Mouse (Mus musculus) liver, embryonic 14.5 days (tissue): ENCODE data around the gene Cbr1. TPM values are rescaled to one million over a fixed set of nuclear protein-coding genes. Genes with fewer than 3 reads are reported as not detected.

ENCODE experiments used
- ATAC-seq: fragments of 200-750 bp; cut with Nextera tagmentation; 2 replicates; pipeline ENCODE4 v1.8.0; 2017; ENCODE audit warnings: moderate number of reproducible peaks, mild to moderate bottlenecking, moderate library complexity; ENCODE audit not compliant: insufficient read depth
- DNase-seq, 3 experiments: peaks; one replicate each; pipeline ENCODE4 v3.0.0-alpha.2; 2012 to 2013; ENCODE audit warnings: low read depth in 3 of 3, low spot score in 3 of 3
- H3K27ac ChIP-seq: fragments of 300-500 bp; sonication (generic); 2 replicates; pipeline ENCODE4 v1.5.1; 2014; ENCODE audit warnings: moderate library complexity, mild to moderate bottlenecking, control low read depth, inconsistent platforms
- H3K27me3 ChIP-seq: fragments of 300-500 bp; sonication (generic); 2 replicates; pipeline ENCODE4 v1.6.1; 2014; ENCODE audit warnings: mild to moderate bottlenecking, low read length, moderate library complexity; ENCODE audit not compliant: control insufficient read depth, insufficient read depth
- H3K36me3 ChIP-seq: fragments of 300-500 bp; sonication (generic); replicated peaks from 2 replicates; pipeline ENCODE4 v1.6.1; 2014; ENCODE audit warnings: low read depth; ENCODE audit not compliant: control insufficient read depth, insufficient read depth
- H3K4me1 ChIP-seq, 2 experiments: fragments of 200-500 bp in 1 of 2; fragments of 300-500 bp in 1 of 2; sonication (generic) in 1 of 2; replicated peaks; 2 replicates each; pipeline ENCODE4 v1.6.1; 2012 to 2014; ENCODE audit warnings: antibody characterized with exemption in 1 of 2, inconsistent platforms in 1 of 2, low read length in 1 of 2; ENCODE audit not compliant: control insufficient read depth in 2 of 2, insufficient read depth in 2 of 2
- H3K4me2 ChIP-seq: fragments of 300-500 bp; sonication (generic); 2 replicates; pipeline ENCODE4 v1.6.1; 2014; ENCODE audit warnings: low read depth, mild to moderate bottlenecking, control low read depth, moderate library complexity
- H3K4me3 ChIP-seq, 2 experiments: fragments of 200-500 bp in 1 of 2; fragments of 300-500 bp in 1 of 2; sonication (generic) in 1 of 2; 2 replicates each; pipeline ENCODE4 v1.5.1; 2012 to 2014; ENCODE audit warnings: low read depth in 2 of 2, low read length in 2 of 2, mild to moderate bottlenecking in 2 of 2, control low read depth in 1 of 2, inconsistent platforms in 1 of 2, moderate library complexity in 1 of 2; ENCODE audit not compliant: insufficient read depth in 1 of 2
- H3K9ac ChIP-seq: fragments of 300-500 bp; sonication (generic); replicated peaks from 2 replicates; pipeline ENCODE4 v1.6.1; 2014; ENCODE audit warnings: mild to moderate bottlenecking, control low read depth, moderate library complexity
- H3K9me3 ChIP-seq: fragments of 300-500 bp; sonication (generic); 2 replicates; pipeline ENCODE4 v1.6.1; 2016; ENCODE audit warnings: low read length, mixed read lengths; ENCODE audit not compliant: control insufficient read depth
- CTCF ChIP-seq: IDR thresholded peaks from 2 replicates; pipeline ENCODE4 v1.5.1; 2016; ENCODE audit warnings: antibody characterized with exemption, low read depth, control low read depth
- EP300 ChIP-seq: IDR thresholded peaks from 2 replicates; pipeline ENCODE4 v1.6.1; 2016; ENCODE audit warnings: antibody characterized with exemption, low read depth
- WGBS: fragments of 180-500 bp; shearing (Covaris S2); extraction: QIAGEN DNeasy Blood & Tissue Kit; methylation state at CpG from one replicate; pipeline ENCODE4 v1.1.7; 2014; ENCODE audit not compliant: insufficient replicate concordance; 5-methylcytosine and 5-hydroxymethylcytosine counted together
- polyA plus RNA-seq, 2 experiments: library from polyadenylated mRNA; depleted of rRNA in 1 of 2; stranded (reverse) in 1 of 2; unstranded in 1 of 2; fragments of >200 nt; fragmentation: Nextera tagmentation in 1 of 2; extraction: Ambion mirVana in 1 of 2; gene quantifications; 2 replicates each; pipeline versions ENCODE4 v1.2.1 to v1.2.3; 2012 to 2014

Cbr1 gene
- polyA plus RNA-seq (2012; rRNA removed) = 15.0 and 19.3 TPM in 2 replicates
- 15.2 and 16.9 TPM in 2 replicates for polyA plus RNA-seq (2014; fragmentation: Nextera tagmentation; extraction: Ambion mirVana)

GRCm38 (mm10) chr16:93605553-93605952 lies at the start of gene Cbr1:
TSS of gene Cbr1 (plus strand) at chr16:93605853.
- Histone ChIP-seq H3K27me3 (no peaks in the 10 kb centered on the region; the same call in 1 of the 2 replicates), H3K36me3 (no peaks in the 10 kb centered on the region), H3K9ac (peak within 1 kb of the TSS; percentile 75), H3K27ac (no peak within 1 kb of the TSS), H3K4me2 (peak within 1 kb of the TSS; percentile 97), H3K4me1 (peaks cover 6 to 14% of the 10 kb centered on the region in 2 experiments), H3K4me3 (peak within 1 kb of the TSS; percentile 69 to 83; a peak in 3 of 4 replicates), H3K9me3 (no peaks in the 10 kb centered on the region)
- DNase-seq (no peak), ATAC-seq (no peak)
- TF ChIP-seq EP300 = no peak
- WGBS = 70% methylated on average over 4 of the region's 4 CpGs

- DNase-seq (no peak), ATAC-seq (no peak)
- Histone ChIP-seq H3K9me3 (no peaks in the 10 kb centered on the region), H3K9ac (no peak overlapping the region), H3K27ac (no peak overlapping the region), H3K4me2 (no peak overlapping the region), H3K27me3 (no peaks in the 10 kb centered on the region), H3K4me1 (no peaks in the 10 kb centered on the region), H3K4me3 (no peak overlapping the region), H3K36me3 (no peaks in the 10 kb centered on the region)
- TF ChIP-seq EP300 (no peak), CTCF (no peak)
- 57% methylated on average over 8 of the region's 8 CpGs for WGBS
Measured at GRCm38 (mm10) chr16:93557646-93558045, 48.0 kb upstream of the Cbr1 start.

DNA sequence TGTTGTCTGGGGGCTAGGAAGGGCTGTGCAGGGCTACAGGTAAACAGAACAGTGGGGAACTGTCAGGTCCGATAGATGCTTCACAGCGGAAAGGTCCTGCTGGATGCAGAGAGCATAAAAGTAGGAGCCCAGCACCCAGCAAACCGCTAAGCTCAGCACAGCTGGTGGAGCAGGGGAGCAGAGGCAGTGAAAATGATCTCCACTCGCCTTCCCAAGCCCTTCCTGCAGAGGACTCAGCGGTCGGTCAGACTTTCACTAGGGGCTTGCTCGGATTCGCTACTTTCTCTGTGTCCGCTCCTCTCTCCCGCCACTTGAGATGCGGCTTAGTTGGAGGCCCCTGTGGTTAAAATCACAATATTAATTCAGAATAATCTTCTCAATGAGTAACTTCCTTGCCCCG lies 47.2 kb upstream of the Cbr1 start:
- Histone ChIP-seq H3K9ac (no peak overlapping the region), H3K9me3 (no peaks in the 10 kb centered on the region), H3K27me3 (no peaks in the 10 kb centered on the region), H3K4me2 (no peak overlapping the region), H3K4me3 (no peak overlapping the region), H3K27ac (no peak overlapping the region), H3K4me1 (no peaks in the 10 kb centered on the region), H3K36me3 (no peaks in the 10 kb centered on the region)
- DNase-seq (no peak), ATAC-seq (no peak)
- 35% methylated on average over 12 of the region's 12 CpGs for WGBS
- TF ChIP-seq EP300 (no peak), CTCF (no peak)

GRCm38 (mm10) chr16:93572383-93572782 lies 33.3 kb upstream of the Cbr1 start:
- WGBS = 68% methylated on average over 6 of the region's 6 CpGs
- Histone ChIP-seq H3K9me3 (no peaks in the 10 kb centered on the region), H3K27ac (no peak overlapping the region), H3K36me3 (no peaks in the 10 kb centered on the region), H3K27me3 (no peaks in the 10 kb centered on the region), H3K4me1 (0 out of 4 replicates have a peak, but pooled peaks cover 0 to 2% of the 10 kb centered on the region in 2 experiments), H3K4me2 (no peak overlapping the region), H3K4me3 (no peak overlapping the region), H3K9ac (no peak overlapping the region)
- TF ChIP-seq EP300 = no peak
- no peak for TF ChIP-seq CTCF
- DNase-seq (no peak), ATAC-seq (no peak)

DNA sequence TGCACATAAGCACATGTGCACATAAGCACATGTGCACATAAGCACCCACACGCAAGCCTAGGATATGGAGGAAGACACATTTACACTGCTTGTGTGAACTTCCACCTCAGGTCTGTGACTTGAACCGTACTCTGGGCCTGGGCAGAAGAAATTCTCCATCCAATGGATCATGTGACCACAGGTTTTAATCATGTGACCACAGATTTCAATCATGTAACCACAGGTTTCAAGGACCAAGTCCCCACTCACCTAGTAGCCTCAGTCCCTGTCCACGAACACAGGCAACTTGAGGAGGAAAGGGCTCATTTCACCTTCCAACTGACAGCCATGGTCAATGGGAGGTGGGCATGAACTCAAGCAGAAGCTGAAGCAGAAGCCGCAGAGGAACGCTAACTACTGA lies 32.2 kb upstream of the Cbr1 start:
- no peak overlapping the region for H3K27ac ChIP-seq
- no peak overlapping the region for H3K9ac ChIP-seq
- H3K4me2 ChIP-seq = no peak overlapping the region
- WGBS = 73% methylated on average over 5 of the region's 5 CpGs
- no peak for TF ChIP-seq CTCF
- no peak for TF ChIP-seq EP300
- H3K4me1 ChIP-seq = 0 out of 4 replicates have a peak, but pooled peaks cover 0 to 2% of the 10 kb centered on the region in 2 experiments
- no peak overlapping the region for H3K4me3 ChIP-seq
- DNase-seq (no peak), ATAC-seq (no peak)
- no peaks in the 10 kb centered on the region for H3K9me3 ChIP-seq
- no peaks in the 10 kb centered on the region for H3K36me3 ChIP-seq
- H3K27me3 ChIP-seq = no peaks in the 10 kb centered on the region
